Mouse (Mus musculus): ENCODE results near the gene Gm20388. TPM values are rescaled to one million over a fixed set of nuclear protein-coding genes. Genes with fewer than 3 reads are reported as not detected.

The Gm20388 gene
- total RNA-seq, 2 experiments from 2014 or later = 4.4 to 7.8 TPM

- DNase-seq (ENCODE audit: low spot score in 2 of 2) = no peak
Measured at GRCm38 (mm10) chr8:122179354-122179753, 2268.7 kb downstream of the Gm20388 start.

- DNase-seq (ENCODE audit: low spot score in 2 of 2) = no peak
Measured at GRCm38 (mm10) chr8:122180116-122180515, 2269.5 kb downstream of the Gm20388 start.

- DNase-seq (ENCODE audit: low spot score in 2 of 2) = peak; percentile 49 to 58
Measured at GRCm38 (mm10) chr8:122181414-122181813, 2270.8 kb downstream of the Gm20388 start.

- no peak for DNase-seq (ENCODE audit: low spot score in 2 of 2)
Measured at GRCm38 (mm10) chr8:122181991-122182390, 2271.3 kb downstream of the Gm20388 start.

- no peak for DNase-seq (ENCODE audit: low spot score in 2 of 2)
Measured at GRCm38 (mm10) chr8:122186363-122186974, 2275.8 kb downstream of the Gm20388 start.

- no peak for DNase-seq (ENCODE audit: low spot score in 2 of 2)
Measured at GRCm38 (mm10) chr8:122187271-122187670, 2276.6 kb downstream of the Gm20388 start.

- DNase-seq (ENCODE audit: low spot score in 2 of 2) = peak; percentile 43 to 45
Measured at GRCm38 (mm10) chr8:122190349-122191053, 2279.9 kb downstream of the Gm20388 start.

GRCm38 (mm10) chr8:122191054-122191376, 2280.4 kb downstream of the Gm20388 start:
- no peak for DNase-seq (ENCODE audit: low spot score in 2 of 2)

- DNase-seq (ENCODE audit: low spot score in 2 of 2) = no peak
Measured at GRCm38 (mm10) chr8:122192771-122193170, 2282.1 kb downstream of the Gm20388 start.

- no peak for DNase-seq (ENCODE audit: low spot score in 2 of 2)
Measured at GRCm38 (mm10) chr8:122193521-122193920, 2282.9 kb downstream of the Gm20388 start.

- DNase-seq (ENCODE audit: low spot score in 2 of 2) = no peak
Measured at GRCm38 (mm10) chr8:122194396-122194795, 2283.8 kb downstream of the Gm20388 start.

GRCm38 (mm10) chr8:122197342-122197741, 2286.7 kb downstream of the Gm20388 start:
- DNase-seq (ENCODE audit: low spot score in 2 of 2) = no peak

GRCm38 (mm10) chr8:122198378-122199025, 2287.9 kb downstream of the Gm20388 start:
- no peak for DNase-seq (ENCODE audit: low spot score in 2 of 2)

GRCm38 (mm10) chr8:122199191-122199590, 2288.6 kb downstream of the Gm20388 start:
- DNase-seq (ENCODE audit: low spot score in 2 of 2) = no peak

GRCm38 (mm10) chr8:122199841-122200240, 2289.2 kb downstream of the Gm20388 start:
- DNase-seq (ENCODE audit: low spot score in 2 of 2) = no peak

- no peak for DNase-seq (ENCODE audit: low spot score in 2 of 2)
Measured at GRCm38 (mm10) chr8:122211591-122211990, 2300.9 kb downstream of the Gm20388 start.

- no peak for DNase-seq (ENCODE audit: low spot score in 2 of 2)
Measured at GRCm38 (mm10) chr8:122215630-122216029, 2305.0 kb downstream of the Gm20388 start.

GRCm38 (mm10) chr8:122216433-122216832, 2305.8 kb downstream of the Gm20388 start:
- DNase-seq (ENCODE audit: low spot score in 2 of 2) = no peak

GRCm38 (mm10) chr8:122217456-122218177, 2307.0 kb downstream of the Gm20388 start:
- no peak for DNase-seq (ENCODE audit: low spot score in 2 of 2)

- peak in 1 of 2 experiments; percentile 18 for DNase-seq (ENCODE audit: low spot score in 2 of 2)
Measured at GRCm38 (mm10) chr8:122223976-122224649, 2313.5 kb downstream of the Gm20388 start.

- DNase-seq (ENCODE audit: low spot score in 2 of 2) = peak in 1 of 2 experiments; percentile 23
Measured at GRCm38 (mm10) chr8:122224650-122225022, 2314.0 kb downstream of the Gm20388 start.
